Mouse (Mus musculus) kidney, adult 9 months (tissue): ENCODE measurements around the gene Tut1.
A peak's percentile ranks its signal among the peaks of the same experiment; 100 is the strongest.
"Not testable (repeated sequence)": the region's sequence is repeated elsewhere in the genome, so short reads cannot be mapped to it uniquely, and the experiment has no call there.

Experiments used
- DNase-seq: peaks from one replicate; pipeline ENCODE4 v3.0.0; 2022

Tut1 gene

GRCm38 (mm10) chr19:8984255-8984868 lies 30.7 kb downstream of the Tut1 start:
- peak; percentile 52 for DNase-seq

- DNase-seq, result no peak
Measured at GRCm38 (mm10) chr19:8985891-8986290, 32.2 kb downstream of the Tut1 start.

- DNase-seq, result no peak
Measured at GRCm38 (mm10) chr19:8987816-8988215, 34.2 kb downstream of the Tut1 start.

GRCm38 (mm10) chr19:8988346-8989065 lies 34.9 kb downstream of the Tut1 start:
- DNase-seq, result peak; percentile 53

- peak; percentile 60 for DNase-seq
Measured at GRCm38 (mm10) chr19:8989066-8989566, 35.5 kb downstream of the Tut1 start, which contains the start of gene Ahnak. Gene Ahnak (plus strand): TSS chr19:8989284.

GRCm38 (mm10) chr19:8989567-8990431 lies 36.2 kb downstream of the Tut1 start:
- DNase-seq, result peak; percentile 79

- no peak for DNase-seq
Measured at GRCm38 (mm10) chr19:8990432-8991102, 36.9 kb downstream of the Tut1 start.

GRCm38 (mm10) chr19:8991245-8991870 lies 37.7 kb downstream of the Tut1 start:
- no peak for DNase-seq

- peak; percentile 64 for DNase-seq
Measured at GRCm38 (mm10) chr19:8991871-8992735, 38.5 kb downstream of the Tut1 start.

GRCm38 (mm10) chr19:8992769-8993624 lies 39.4 kb downstream of the Tut1 start:
- DNase-seq, result peak; percentile 87

- no peak for DNase-seq
Measured at GRCm38 (mm10) chr19:8993625-8993912, 39.9 kb downstream of the Tut1 start.

- no peak for DNase-seq
Measured at GRCm38 (mm10) chr19:8994813-8995607, 41.4 kb downstream of the Tut1 start.

- DNase-seq, result no peak
Measured at GRCm38 (mm10) chr19:8996601-8997000, 43.0 kb downstream of the Tut1 start.

GRCm38 (mm10) chr19:8997546-8997945 lies 43.9 kb downstream of the Tut1 start:
- DNase-seq, result peak; percentile 75

- DNase-seq, result no peak
Measured at GRCm38 (mm10) chr19:8998546-8998945, 44.9 kb downstream of the Tut1 start.

GRCm38 (mm10) chr19:8999223-8999622 lies 45.6 kb downstream of the Tut1 start:
- no peak for DNase-seq

- DNase-seq, result not testable (repeated sequence)
Measured at GRCm38 (mm10) chr19:9006915-9007314, 53.3 kb downstream of the Tut1 start.
